Mouse (Mus musculus) C2C12 (cell line): ENCODE data around the gene Dars2. TPM values are rescaled to one million over a fixed set of nuclear protein-coding genes. Genes with fewer than 3 reads are reported as not detected.
A peak's percentile ranks its signal among the peaks of the same experiment; 100 is the strongest.

Experiments
- H3K27me3 ChIP-seq: one replicate; pipeline ENCODE4 v1.6.1; 2011; ENCODE audit not compliant: control insufficient read depth, insufficient read depth, insufficient read length
- H3K36me3 ChIP-seq: one replicate; pipeline ENCODE4 v1.6.1; 2011; ENCODE audit not compliant: control insufficient read depth, insufficient read depth
- H3K4me3 ChIP-seq: one replicate; pipeline ENCODE4 v1.5.1; 2011; ENCODE audit warnings: mild to moderate bottlenecking, control low read depth; ENCODE audit not compliant: poor library complexity, insufficient read depth, severe bottlenecking
- H3K79me2 ChIP-seq: one replicate; pipeline ENCODE4 v1.6.1; 2011; ENCODE audit not compliant: control insufficient read depth, insufficient read depth
- H3K79me3 ChIP-seq: one replicate; pipeline ENCODE4 v1.6.1; 2011; ENCODE audit warnings: low read depth, control low read depth
- H3ac ChIP-seq: one replicate; pipeline ENCODE3; 2011; ENCODE audit warnings: low read depth; ENCODE audit not compliant: control insufficient read depth, insufficient read length
- CEBPB ChIP-seq: IDR thresholded peaks from one replicate; pipeline ENCODE4 v1.6.1; 2011; ENCODE audit warnings: low read depth, mild to moderate bottlenecking, control low read depth, moderate library complexity
- CTCF ChIP-seq: IDR thresholded peaks from one replicate; pipeline ENCODE4 v1.5.1; 2011; ENCODE audit not compliant: control insufficient read depth, insufficient read depth, insufficient read length
- FOSL1 ChIP-seq: IDR thresholded peaks from one replicate; pipeline ENCODE4 v1.8.0; 2011; ENCODE audit warnings: mild to moderate bottlenecking, low read length; ENCODE audit not compliant: poor library complexity, insufficient read depth, severe bottlenecking
- MAX ChIP-seq: IDR thresholded peaks from one replicate; pipeline ENCODE4 v1.6.1; 2011; ENCODE audit warnings: mild to moderate bottlenecking, control low read depth
- MYOD1 ChIP-seq: IDR thresholded peaks from one replicate; pipeline ENCODE4 v1.6.1; 2011; ENCODE audit warnings: low read depth; ENCODE audit not compliant: control insufficient read depth, insufficient read length
- MYOG ChIP-seq: IDR thresholded peaks from one replicate; pipeline ENCODE4 v1.6.1; 2011; ENCODE audit not compliant: control insufficient read depth, insufficient read length; ENCODE audit errors: extremely low read depth
- USF1 ChIP-seq: IDR thresholded peaks from one replicate; pipeline ENCODE4 v1.6.1; 2011; ENCODE audit warnings: low read depth, mild to moderate bottlenecking, control low read depth, moderate library complexity
- long read RNA-seq, 2 experiments: library from polyadenylated mRNA; unstranded; transcript quantifications; one replicate each; pipeline ENCODE4 v2.0.0; 2019 to 2020
- polyA plus RNA-seq: library from polyadenylated mRNA; unstranded; fragments of >200 nt; fragmentation: generic; extraction: Trizol; gene quantifications from one replicate; pipeline ENCODE4 v1.2.1, GENCODE M21; 2012; ENCODE audit warnings: missing spikeins

Dars2 gene
- 16.8 TPM for polyA plus RNA-seq
- long read RNA-seq, experiment 1, transcript Dars2-201 (17 exons, 3,619 nt), result major isoform, 21 of 33 reads
- long read RNA-seq, experiment 1, partial matches to known transcripts, result 6 of 33 reads
- long read RNA-seq, experiment 1, other reads (novel, unspliced or antisense), result 4 of 33 reads
- long read RNA-seq, experiment 2, transcript Dars2-203 (14 exons, 2,126 nt), result minor isoform, 6 of 383 reads
- long read RNA-seq, experiment 2, transcript Dars2-201 (17 exons, 3,619 nt), result major isoform, 309 of 383 reads
- long read RNA-seq, experiment 2, partial matches to known transcripts, result 2 of 383 reads
- long read RNA-seq, experiment 2, other reads (novel, unspliced or antisense), result 66 of 383 reads

DNA sequence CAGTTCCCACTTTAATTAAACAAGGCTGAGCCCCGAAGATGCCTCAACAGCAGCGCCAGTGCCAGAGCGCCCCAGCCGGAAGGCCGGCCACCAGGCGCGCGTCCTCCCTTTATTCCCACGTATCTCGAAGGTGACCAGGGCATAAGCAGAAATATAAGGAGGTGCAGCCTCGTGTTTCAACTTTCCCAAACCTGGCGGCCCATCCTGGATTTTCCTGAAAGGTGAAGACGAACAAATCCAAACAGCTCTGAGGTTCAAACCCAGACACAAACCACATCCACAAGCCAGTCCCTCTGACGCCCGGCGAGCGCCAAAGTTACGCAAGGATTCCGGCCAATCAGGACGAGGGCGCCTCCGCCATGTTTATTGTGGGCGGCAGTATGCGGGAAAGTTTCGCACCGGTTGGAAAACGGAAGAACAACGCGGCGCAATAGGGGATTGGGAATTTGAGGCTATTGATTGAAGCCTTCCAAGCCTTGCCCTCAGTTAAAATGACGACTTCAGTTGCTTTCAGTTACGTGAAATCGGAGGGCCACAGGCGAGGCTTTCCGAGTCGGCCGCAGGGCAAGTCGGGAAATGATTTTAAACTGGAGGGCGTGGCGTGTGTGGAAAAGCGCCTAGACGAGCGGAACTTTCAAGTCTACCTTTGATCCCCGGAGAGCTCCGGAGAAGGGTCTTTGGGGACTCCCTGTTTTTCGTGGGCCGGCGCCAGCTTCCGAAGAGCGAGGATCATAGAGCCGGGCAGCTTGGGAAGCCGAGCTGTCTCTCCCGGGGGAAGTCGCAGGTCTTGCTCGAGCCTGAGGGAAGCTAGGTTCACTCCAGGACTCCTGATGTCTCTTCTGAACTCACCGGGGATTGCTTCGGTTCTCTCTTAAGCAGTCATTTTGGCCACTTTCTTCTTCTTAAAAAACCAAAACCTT is at the start of gene Dars2, which contains the start of gene Cenpl:
Gene Dars2, minus strand, starts transcription at position 307 of the 920 bp plus-strand sequence.
Gene Cenpl, plus strand, starts transcription at position 362 of the 920 bp plus-strand sequence.
- TF ChIP-seq CEBPB (peak; percentile 91), FOSL1 (no peak), MAX (peak; percentile 45)
- no peaks in the 10 kb centered on the region for H3K27me3 ChIP-seq
- peaks cover 36% of the 10 kb centered on the region for H3K79me3 ChIP-seq
- H3K4me3 ChIP-seq, result peak within 1 kb of the TSS; percentile 88
- peak within 1 kb of the TSS; percentile 65 for H3ac ChIP-seq
- H3K36me3 ChIP-seq, result peaks cover 10% of the 10 kb centered on the region
- peaks cover 60% of the 10 kb centered on the region for H3K79me2 ChIP-seq

- H3K27me3 ChIP-seq, result no peaks in the 10 kb centered on the region
- no peak overlapping the region for H3ac ChIP-seq
- H3K4me3 ChIP-seq, result no peak overlapping the region
- TF ChIP-seq USF1 (no peak), CTCF (no peak), MYOD1 (no peak), MAX (no peak), CEBPB (no peak), FOSL1 (no peak), MYOG (no peak)
- no peaks in the 10 kb centered on the region for H3K79me2 ChIP-seq
- peaks cover 2% of the 10 kb centered on the region for H3K79me3 ChIP-seq
- H3K36me3 ChIP-seq, result no peaks in the 10 kb centered on the region
Observed at GRCm38 (mm10) chr1:161114591-161114990, 44.1 kb upstream of the Dars2 start.

DNA sequence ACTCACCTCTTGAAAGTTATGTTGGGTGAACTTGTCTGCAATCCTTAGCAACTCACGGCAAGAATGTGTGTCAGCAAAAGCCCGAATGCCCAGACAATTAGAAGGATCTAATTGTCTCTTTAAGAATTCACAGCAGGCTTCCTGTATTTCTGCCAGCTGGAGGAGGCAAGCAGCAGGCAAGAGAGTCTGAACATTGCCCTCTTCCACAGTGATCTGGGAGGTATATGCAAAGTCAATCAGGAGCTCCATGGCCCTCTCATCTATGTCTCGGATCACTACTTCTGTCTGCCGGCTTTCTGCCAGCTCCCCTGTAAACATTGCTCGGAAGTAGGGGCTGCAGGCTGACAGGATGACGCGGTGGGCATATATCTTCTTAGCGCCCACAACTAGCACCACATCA is 38.8 kb upstream of the Dars2 start:
- TF ChIP-seq MAX (no peak), USF1 (no peak), CEBPB (no peak), FOSL1 (no peak), MYOD1 (no peak), CTCF (no peak), MYOG (no peak)
- Histone ChIP-seq H3K4me3 (no peak overlapping the region), H3K36me3 (peaks cover 19% of the 10 kb centered on the region), H3K79me3 (no peaks in the 10 kb centered on the region), H3ac (no peak overlapping the region), H3K27me3 (no peaks in the 10 kb centered on the region), H3K79me2 (no peaks in the 10 kb centered on the region)

- Histone ChIP-seq H3K79me2 (no peaks in the 10 kb centered on the region), H3K27me3 (no peaks in the 10 kb centered on the region), H3K36me3 (peaks cover 37% of the 10 kb centered on the region), H3K79me3 (no peaks in the 10 kb centered on the region), H3K4me3 (no peak overlapping the region), H3ac (no peak overlapping the region)
- no peak for TF ChIP-seq MYOD1
- TF ChIP-seq MAX, result no peak
- TF ChIP-seq USF1, result no peak
- no peak for TF ChIP-seq FOSL1
- TF ChIP-seq CTCF, result no peak
- no peak for TF ChIP-seq MYOG
- TF ChIP-seq CEBPB, result no peak
Observed at GRCm38 (mm10) chr1:161103842-161104241, 33.4 kb upstream of the Dars2 start.

- H3K27me3 ChIP-seq, result no peaks in the 10 kb centered on the region
- H3K36me3 ChIP-seq, result peaks cover 41% of the 10 kb centered on the region
- no peaks in the 10 kb centered on the region for H3K79me3 ChIP-seq
- no peak overlapping the region for H3ac ChIP-seq
- TF ChIP-seq FOSL1, result no peak
- TF ChIP-seq MYOG, result no peak
- no peak for TF ChIP-seq MAX
- no peak for TF ChIP-seq CTCF
- no peak for TF ChIP-seq MYOD1
- TF ChIP-seq CEBPB, result no peak
- no peak for TF ChIP-seq USF1
- H3K79me2 ChIP-seq, result no peaks in the 10 kb centered on the region
- no peak overlapping the region for H3K4me3 ChIP-seq
Observed at GRCm38 (mm10) chr1:161099721-161100405, 29.4 kb upstream of the Dars2 start.
